Mouse (Mus musculus): Measurements from ENCODE around the gene Stxbp4.

Stxbp4 gene

DNA sequence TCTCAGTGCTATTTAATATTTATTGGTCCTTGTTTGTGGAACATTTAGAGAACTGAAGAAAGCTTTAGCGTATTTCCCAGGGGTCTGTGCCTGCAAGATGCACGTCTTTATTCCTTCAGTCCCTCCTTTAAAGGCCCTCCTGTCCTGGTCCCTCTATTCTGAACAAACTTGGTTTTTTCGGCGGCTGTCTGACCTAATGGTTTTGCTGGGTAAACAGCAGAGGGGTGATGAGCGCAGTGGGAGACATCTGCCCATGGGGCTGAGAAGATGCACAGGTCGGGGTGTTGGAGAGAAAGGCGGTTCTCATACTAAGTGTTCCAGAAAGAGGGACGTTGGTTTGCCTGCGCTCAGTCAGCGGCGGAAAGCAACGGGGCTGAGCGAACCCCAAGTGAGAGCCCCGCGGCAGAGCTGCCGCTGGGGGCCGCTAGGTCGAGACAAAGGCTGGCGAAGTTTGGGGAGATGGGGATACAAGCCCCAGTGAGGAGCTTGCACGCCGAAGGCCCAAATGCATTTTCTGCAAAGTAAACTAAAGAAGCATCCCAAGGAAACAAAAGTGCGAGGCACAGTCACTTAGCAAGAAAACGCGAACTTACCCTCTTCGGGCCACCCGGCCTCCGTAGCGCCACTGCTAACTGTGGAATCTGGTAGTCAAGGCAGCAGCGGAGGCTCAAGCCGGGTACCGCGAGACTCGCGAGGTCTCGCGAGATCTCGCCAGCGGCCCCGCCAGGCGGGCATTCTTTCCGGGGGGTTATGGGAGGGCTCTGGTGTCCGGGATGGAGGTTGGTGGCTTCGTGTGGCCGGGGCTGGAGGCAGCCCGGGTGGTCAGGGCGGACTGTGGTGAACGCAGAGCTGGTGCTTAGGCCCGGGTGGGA lies at the start of gene Stxbp4, which contains the start of gene Cox11:
TSS of gene Stxbp4 (minus strand) at position 645 of the 872 bp plus-strand sequence.
TSS of gene Cox11 (plus strand) at position 734 of the 872 bp plus-strand sequence.
- in situ Hi-C loops (cut with MseI, MboI), result no loop called here

DNA sequence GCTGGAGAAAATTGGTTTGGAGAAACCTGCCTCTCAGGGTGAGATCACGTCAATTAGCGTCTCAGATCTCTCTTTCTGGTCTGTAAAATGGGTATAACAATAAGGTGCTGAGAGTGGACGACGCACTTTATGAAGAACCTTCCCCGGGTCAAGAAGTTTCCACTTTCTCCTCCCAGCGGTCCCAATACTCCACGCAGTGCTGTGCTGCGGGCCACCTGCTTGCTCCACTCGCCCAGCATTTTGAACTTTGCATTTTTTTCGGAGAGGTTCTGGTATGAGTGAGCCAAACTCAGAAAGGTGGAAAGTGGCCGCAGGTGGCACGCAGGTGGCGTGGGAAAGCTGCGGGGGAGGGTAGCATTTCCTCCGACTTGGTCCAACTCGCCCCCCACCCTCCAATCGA lies 49.2 kb upstream of the Stxbp4 start:
- in situ Hi-C loops (cut with MseI, MboI), result no loop called here

DNA sequence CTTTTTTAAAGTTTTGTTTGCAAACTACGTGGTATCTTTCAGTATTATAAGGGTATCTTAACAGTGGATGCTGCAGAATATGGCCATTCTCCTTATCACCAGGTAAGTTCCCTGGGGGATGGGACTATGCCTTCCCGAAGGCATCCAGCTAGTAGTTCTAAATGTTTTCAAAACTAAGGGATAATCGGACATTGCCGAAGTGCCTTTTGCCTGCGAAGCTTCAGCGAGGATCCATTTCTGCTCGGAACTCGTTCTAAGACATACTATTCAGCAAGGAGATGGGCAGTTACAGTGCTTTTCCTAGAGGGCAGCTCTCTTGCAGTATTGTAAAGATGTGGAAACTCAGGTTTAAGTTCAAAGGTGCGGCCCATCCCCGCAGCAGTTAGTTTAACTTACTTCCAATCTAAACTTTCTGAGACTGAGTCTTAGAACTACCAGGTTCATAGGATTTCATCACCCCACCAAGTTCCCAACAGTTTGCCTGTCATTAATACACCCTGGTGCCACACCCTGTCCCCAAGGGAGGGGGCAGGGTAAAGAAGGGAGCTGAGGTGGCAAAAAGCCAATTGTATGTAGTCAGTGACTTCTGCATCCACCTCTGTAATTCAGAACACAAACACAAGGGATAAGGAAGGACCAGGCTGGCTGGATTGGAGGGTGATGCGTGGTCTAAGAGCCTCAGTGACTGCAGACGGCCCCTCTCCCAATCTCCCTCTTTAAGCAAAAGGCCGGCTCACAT lies 48.6 kb upstream of the Stxbp4 start:
- in situ Hi-C loops (cut with MseI, MboI), result no loop called here

DNA sequence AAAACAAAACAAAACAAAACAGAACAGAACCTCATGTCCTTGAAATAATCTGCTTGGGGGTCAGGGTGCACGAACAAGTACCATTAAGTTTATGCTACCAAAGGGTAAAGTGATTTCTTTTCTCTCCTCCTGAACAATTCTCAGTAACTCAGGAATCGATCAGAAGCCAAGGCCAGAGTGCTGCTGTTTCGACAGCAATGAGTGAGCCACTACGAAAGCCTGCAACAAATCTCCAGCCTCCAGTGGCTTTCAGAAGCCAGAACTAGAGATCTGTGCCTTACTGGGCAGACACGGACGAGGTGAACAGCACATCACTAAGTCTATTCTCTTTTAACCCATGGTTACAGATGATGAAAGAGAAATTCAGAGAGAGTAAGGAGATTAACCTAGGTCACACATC lies 47.3 kb upstream of the Stxbp4 start:
- in situ Hi-C loops (cut with MseI, MboI), result no loop called here

DNA sequence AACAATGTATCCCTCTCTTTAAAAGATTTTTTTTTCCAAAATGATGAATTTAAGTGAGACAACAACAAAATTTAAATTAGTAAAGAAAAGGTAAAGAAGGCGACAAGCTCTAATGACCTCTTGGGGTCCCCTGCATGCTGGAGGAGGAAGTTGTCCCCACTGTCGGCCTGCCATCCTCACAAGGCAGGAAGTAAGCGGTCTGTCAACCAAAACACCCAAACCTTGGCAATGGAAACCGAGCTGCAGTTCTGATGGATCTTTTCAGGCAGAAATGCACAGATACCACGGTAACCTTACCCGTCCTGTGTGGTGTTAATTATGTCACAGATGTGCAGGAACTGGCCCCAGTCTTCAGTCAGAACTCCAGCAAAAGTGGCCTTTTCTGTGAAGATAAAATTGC lies 46.9 kb upstream of the Stxbp4 start:
- in situ Hi-C loops (cut with MseI, MboI), result no loop called here

DNA sequence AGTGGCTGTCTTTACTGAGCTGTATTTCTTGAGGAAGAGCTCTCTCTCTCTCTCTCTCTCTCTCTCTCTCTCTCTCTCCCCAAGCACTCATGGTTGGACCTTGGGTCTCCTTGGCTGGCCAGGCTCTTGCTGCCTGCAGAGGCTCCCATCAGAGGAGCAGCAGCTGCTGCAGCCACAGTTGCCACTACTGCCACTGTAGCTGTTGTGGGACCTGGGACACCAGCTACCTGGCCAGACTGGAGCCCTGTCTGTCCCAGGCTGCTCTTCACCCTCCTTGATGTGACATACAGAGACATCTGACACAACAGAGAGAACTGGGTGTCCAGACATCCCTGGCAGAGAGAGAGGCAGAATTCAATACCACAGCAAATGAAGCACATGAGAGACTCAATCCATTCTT lies 43.3 kb upstream of the Stxbp4 start:
- in situ Hi-C loops (cut with MseI, MboI), result no loop called here

DNA sequence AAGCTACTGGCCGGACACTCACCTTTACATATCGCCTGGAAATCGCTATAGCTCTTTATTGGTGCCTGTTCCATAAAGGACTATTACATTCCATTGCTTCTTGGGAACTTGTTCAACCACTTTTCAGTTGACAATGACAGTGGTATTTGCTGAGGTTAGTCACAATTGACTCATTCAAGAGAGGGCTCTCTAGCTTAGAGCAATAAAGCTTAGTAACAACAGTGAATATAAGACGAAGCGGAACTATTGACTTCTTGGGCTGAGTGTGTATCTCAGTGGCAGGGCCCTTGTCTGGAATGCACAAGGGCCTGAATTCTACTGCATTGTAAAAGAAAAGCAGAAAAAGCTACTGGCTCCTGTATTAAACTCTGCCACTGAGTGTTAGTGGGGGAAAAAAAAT lies 40.7 kb upstream of the Stxbp4 start:
- in situ Hi-C loops (cut with MseI, MboI), result no loop called here

DNA sequence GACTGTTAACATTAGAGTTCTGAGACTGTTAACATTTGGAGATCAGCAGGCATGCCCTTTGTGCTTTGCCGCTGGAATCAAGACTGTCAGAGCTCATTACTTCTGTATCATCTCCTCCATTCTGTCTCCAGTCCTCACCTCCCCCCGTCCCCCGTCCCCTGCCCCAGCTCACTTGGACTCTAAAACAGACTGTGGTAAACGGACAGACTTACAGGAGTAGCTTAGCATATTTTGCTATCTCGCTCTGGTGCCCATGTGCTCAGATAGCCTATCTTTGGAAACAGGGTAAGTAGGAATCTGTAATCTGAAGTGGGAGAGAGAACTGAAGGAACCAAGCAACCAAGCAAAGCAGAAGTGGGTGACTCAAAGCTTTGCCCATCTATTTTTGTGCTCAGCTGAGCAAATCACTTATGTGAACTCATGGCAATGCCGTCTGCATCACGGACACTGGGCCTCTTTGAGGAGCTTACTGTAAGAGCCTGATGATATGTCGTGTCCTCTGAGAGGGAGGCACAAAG lies 39.9 kb upstream of the Stxbp4 start:
- in situ Hi-C loops (cut with MseI, MboI), result no loop called here

DNA sequence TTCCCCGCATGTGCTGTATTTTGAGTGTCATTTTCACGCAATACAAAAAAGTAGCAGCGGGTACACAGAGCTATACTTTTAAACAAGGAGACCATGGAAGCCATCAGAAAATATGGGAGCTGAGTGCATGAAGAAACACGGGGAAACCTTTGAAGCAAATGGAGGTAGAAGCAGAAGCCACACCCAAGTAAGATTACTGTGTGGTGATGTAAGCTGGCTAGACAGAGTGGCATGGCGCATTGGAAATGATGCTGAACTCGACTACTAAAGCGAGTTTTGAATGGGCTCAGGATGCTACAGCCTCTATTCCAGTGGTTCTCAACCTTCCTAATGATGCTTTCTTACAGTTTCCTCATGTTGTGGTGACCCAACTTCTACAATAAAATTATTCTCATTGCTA lies 39.1 kb upstream of the Stxbp4 start:
- in situ Hi-C loops (cut with MseI, MboI), result no loop called here

DNA sequence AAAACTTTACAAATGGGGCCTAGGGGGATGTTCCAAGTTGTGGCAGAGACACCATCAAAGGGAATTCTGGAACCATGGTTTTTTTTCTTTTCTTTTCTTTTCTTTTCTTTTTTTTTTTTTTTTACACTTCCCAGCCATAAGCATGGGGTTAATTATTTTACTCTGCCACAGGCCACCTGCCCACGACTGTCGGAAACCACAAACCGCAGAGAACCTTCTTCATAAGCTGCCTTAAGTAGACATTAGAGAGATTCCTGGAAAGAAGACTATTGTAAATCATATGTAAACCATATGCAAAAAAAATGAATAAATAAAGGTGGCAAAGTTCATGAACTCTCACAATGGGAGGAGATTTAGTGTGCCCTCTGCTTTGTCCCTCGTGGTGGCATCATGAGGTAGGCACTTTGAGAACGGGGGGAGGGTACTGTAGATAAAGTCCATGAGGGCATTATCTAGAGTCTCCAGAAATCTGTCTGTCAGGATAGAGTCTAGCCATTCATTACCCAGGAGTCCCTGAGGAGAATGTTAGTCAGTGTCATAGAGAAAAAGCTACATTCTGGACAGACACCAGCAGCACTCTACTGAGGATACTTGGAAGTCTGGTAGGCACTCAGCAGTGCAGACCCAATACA lies 37.7 kb upstream of the Stxbp4 start:
- in situ Hi-C loops (cut with MseI, MboI), result no loop called here

DNA sequence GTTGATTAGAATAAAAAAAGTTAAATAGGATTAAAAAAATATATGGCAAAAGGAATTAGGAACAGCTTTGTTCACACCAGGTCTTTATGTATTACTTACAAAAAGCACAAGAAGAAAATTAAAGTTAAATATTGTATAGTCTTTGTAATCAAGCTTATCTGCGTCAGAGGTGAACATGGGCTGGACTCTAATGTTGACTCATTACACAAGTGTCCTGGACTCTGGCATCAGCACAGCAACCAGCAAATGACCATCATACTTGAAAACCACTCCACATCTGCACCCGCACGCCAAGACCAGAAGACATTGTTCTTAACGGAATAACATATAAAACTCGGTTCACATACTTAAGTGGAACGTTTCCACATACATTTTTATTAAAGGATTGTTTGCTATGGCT lies 29.4 kb upstream of the Stxbp4 start:
- in situ Hi-C loops (cut with MseI, MboI), result no loop called here

DNA sequence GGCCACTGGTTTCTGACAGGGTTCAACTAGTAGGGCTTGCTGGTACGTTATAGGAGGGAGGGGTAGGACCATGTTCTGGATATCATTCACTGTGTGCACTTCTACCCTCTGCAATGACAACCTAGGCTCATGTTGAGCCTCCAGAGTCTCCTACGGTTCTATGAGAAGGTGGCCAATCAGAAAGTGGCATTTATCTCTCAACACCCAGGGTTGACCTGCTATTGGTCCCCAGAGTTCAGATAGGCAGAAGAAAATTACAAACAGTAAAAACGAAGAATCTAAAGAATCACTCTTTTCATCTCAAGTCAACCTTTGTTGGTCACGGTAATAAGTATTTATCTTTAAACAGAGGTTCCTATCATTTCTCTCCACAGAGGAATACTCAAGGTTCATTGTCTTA lies 29.0 kb upstream of the Stxbp4 start:
- in situ Hi-C loops (cut with MseI, MboI), result no loop called here

DNA sequence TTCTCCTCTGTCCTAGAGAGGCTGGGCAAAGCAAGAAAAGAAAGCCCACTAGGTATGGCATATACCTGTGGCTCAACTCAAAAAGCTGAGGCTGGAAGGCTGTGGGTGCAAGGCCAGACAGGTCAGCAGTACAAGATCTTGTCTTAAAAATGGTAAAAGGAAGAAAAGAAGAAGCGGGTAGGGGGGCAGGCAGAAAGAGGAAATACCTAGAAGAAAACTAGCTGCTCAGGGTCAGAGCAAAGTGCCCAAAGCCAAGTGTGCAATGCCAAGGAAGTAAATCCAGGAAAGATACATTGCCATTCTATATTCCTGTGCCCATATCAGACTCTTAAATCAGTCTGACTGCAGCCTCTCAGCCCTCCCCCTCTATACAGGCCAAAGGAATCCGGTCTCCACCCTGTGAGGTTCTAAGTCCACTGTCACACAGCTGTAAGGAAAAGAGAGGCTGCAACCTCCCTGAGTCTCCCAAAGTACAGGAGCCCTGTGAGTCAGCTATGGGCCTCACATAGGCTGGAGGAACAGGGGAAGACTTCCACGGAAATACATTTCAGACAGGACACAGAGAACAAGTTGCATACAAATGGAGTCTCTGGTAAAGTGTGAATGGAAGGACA lies 28.4 kb upstream of the Stxbp4 start:
- in situ Hi-C loops (cut with MseI, MboI), result no loop called here

DNA sequence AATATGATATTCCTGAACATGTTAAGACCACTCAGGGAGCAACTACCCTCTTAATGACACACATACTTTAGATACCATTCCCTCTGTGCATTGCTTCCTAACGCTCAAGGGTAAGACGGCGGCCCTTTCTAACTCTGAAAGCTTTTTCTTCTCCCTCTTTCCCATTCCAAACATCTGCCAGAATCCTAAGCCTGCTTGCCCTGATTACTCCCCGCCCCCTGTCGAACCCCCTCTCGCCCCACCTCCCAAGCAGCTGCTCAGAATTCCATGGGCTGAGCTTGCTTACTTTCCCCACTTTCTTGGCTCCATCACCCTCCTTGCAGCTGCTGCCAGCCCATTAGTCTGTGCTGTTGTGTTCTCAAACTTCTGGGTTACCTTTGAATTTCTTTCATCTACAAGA lies 27.3 kb upstream of the Stxbp4 start:
- in situ Hi-C loops (cut with MseI, MboI), result no loop called here

DNA sequence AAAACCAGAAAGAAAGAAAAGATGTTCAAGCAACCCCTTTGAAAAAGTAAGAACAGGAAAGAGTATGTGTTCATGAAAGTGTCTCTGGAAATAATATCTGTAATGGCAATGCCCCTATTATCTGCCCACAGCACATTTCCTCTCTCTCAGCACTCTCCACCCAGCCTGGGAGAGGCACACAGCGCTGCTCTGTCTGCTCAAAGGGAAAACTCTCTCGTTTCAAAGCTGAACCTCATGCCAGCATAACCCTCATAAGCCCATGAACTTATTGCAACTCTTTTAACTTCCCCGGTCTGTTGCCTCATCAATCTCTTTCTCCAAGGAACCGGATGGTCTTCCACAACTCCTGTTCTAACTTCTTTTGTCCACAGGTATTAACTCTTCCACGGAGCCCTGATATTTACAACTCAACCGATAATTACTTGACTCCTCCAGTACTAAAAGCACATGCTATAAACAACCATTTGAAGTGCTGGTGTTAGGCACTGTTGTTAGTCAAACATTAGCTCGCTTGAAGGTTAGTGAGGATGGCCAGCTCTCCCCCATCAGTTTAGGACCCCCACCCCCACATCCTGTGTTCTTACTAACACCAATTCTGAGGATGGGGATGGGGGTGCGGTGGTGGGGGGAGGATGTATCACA lies 26.6 kb upstream of the Stxbp4 start:
- in situ Hi-C loops (cut with MseI, MboI), result no loop called here

DNA sequence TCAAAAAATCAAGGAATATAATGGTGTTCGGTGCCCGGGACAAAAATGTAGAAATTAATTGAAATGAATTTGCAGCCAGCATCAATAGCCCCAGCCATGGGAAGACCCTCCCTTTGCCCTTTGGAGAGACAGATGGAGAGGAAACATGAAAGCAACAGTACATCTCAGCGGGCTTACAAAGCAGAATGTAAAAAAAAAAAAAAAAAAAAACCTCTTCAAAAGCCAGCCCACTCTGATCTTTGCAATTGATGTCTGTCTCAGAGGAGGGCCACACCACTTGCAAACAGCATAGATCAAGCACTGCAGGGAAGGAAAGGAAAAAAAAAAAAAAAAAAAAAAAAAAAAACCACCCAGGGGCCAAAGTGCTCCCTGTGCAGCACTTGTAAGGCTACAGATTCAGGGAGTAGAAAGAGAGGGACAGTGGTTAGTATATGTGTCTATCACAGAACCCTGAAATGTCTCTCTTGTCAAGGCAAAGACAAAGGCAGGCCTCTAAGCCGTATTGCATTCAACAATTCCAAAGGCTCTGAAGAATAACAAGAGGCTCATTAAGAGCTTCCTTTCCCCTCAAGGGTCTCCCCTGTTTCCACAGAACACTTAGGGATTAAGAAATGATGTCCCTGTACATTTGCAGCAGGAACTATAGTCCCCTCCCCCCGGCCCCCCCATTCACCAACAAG lies 25.9 kb upstream of the Stxbp4 start:
- in situ Hi-C loops (cut with MseI, MboI), result no loop called here

DNA sequence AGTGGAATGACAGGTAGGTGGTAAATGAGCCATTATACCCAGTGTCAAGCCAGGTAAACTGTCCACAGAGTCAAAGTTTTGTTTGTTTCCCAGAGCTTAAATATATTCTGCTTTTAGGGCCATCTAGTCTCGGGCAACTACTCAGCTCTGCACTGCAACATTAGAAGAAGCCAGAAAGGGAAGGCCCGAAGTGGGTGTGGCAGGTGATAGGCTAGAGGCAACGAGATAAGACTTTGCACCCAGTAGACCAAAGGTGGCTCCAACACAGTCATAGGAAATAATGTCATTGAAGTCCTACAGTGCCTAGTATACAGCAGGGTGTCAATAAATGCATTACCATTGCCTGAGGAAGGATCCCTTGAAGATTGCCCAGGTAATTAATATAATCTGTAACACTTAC lies 25.2 kb upstream of the Stxbp4 start:
- in situ Hi-C loops (cut with MseI, MboI), result no loop called here

DNA sequence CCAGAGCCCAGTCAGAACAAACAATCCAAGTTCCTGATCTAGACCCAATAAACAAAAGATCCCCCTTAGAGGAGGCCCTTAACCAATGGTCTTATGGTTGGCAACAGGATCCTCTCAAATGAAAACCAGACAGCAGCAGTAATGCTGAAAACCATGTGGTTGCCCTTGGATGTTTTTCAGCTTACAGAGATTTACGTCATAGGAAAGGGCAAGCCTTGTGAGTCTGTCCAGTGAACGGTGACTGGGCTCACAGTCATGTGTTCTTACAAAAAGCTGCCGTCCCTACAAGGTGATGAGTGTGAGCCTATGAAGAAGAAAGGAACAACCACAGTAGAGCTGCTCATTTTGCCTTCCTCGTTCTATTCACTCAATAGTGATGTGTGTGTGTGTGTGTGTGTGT lies 22.8 kb upstream of the Stxbp4 start:
- in situ Hi-C loops (cut with MseI, MboI), result no loop called here

DNA sequence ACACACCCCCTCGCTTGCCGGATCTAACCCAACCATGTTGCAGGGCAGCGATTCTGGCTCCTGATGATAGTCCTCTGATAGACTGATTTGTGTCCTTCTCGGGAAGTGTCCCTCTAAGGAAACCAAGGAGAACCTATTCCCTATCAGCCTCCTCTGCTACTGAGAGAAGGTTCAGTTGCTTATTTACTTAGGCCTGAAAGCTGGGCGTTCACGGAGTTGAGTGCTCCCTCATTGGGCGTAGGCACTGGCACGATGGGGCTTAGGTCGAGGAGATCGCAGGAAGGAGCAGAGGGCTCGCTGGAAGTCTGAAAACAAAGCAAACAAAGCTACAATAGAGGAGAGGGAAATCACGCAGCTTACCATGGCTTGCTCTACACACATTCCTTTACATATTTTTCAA lies 19.6 kb upstream of the Stxbp4 start:
- in situ Hi-C loops (cut with MseI, MboI), result no loop called here

DNA sequence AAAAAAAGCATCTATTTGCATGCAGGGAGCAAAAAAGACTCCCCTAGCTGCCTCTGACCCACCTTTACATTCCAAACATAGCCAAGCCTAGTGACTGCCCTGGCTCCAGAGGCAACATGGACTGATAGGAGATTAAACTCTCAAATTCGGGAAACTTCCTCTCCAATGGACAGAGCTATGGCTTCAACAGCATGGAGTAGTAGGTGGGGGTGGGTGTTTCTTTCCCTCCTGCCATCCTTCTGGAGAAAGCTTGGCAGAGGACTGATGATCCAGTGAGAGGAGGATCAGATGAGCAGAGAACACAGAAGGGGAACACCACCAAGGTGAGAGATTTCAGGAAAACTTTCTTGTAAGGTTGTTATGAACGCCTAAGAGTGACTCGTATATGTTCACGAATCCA lies 14.7 kb upstream of the Stxbp4 start:
- in situ Hi-C loops (cut with MseI, MboI), result no loop called here
